Mouse (Mus musculus) forebrain, postnatal 0 days (tissue): ENCODE results near the gene Hectd4. TPM values are rescaled to one million over a fixed set of nuclear protein-coding genes. Genes with fewer than 3 reads are reported as not detected.

Experiments used
- ATAC-seq: fragments of 200-750 bp; cut with Nextera tagmentation; 2 replicates; pipeline ENCODE4 v1.8.0; 2017; ENCODE audit warnings: mild to moderate bottlenecking, moderate library complexity
- DNase-seq: peaks from one replicate; pipeline ENCODE4 v3.0.0-alpha.2; 2015
- H3K27ac ChIP-seq: fragments of 300-500 bp; sonication (generic); 2 replicates; pipeline ENCODE4 v1.5.1; 2014; ENCODE audit warnings: low read depth, mild to moderate bottlenecking, antibody characterized with exemption, low read length, moderate library complexity, mixed read lengths
- H3K27me3 ChIP-seq: fragments of 300-500 bp; sonication (generic); 2 replicates; pipeline ENCODE4 v1.6.1; 2014; ENCODE audit warnings: mild to moderate bottlenecking, low read length, mixed read lengths; ENCODE audit not compliant: insufficient read depth
- H3K36me3 ChIP-seq: fragments of 300-500 bp; sonication (generic); 2 replicates; pipeline ENCODE4 v1.6.1; 2014; ENCODE audit warnings: mild to moderate bottlenecking, moderate library complexity; ENCODE audit not compliant: insufficient read depth
- H3K4me1 ChIP-seq: fragments of 300-500 bp; sonication (generic); 2 replicates; pipeline ENCODE4 v1.6.1; 2014; ENCODE audit warnings: antibody characterized with exemption; ENCODE audit not compliant: insufficient read depth
- H3K4me2 ChIP-seq: fragments of 300-500 bp; sonication (generic); 2 replicates; pipeline ENCODE4 v1.6.1; 2014; ENCODE audit warnings: low read depth, mild to moderate bottlenecking, moderate library complexity
- H3K4me3 ChIP-seq: fragments of 300-500 bp; sonication (generic); 2 replicates; pipeline ENCODE4 v1.5.1; 2014; ENCODE audit warnings: low read depth, low read length, mixed read lengths
- H3K9ac ChIP-seq: fragments of 300-500 bp; sonication (generic); 2 replicates; pipeline ENCODE4 v1.6.1; 2014; ENCODE audit warnings: mild to moderate bottlenecking
- H3K9me3 ChIP-seq: fragments of 300-500 bp; sonication (generic); 2 replicates; pipeline ENCODE4 v1.6.1; 2016; ENCODE audit warnings: low read length
- CTCF ChIP-seq: sonication (generic); IDR thresholded peaks from 2 replicates; pipeline ENCODE4 v1.5.1; 2016; ENCODE audit warnings: antibody characterized with exemption, control low read depth, low read depth
- WGBS: fragments of 180-500 bp; shearing (Covaris S2); extraction: QIAGEN DNeasy Blood & Tissue Kit; methylation state at CpG from one replicate; pipeline ENCODE4 v1.1.7; 2014; 5-methylcytosine and 5-hydroxymethylcytosine counted together
- polyA plus RNA-seq: library from polyadenylated mRNA; unstranded; fragments of >200 nt; fragmentation: Nextera tagmentation; extraction: Ambion mirVana; gene quantifications from 2 replicates; pipeline ENCODE4 v1.2.1, GENCODE M21; 2015
- total RNA-seq: library from RNA; depleted of rRNA; stranded (reverse); fragments of >200 nt; gene quantifications from 2 replicates; pipeline ENCODE4 v1.2.3, GENCODE M21; 2014

Gene Hectd4
- total and polyA plus RNA-seq, 2 experiments from 2014 or later, result 14.0 to 107 TPM

- Histone ChIP-seq H3K27me3 (no peaks in the 10 kb centered on the region), H3K9me3 (no peaks in the 10 kb centered on the region), H3K36me3 (peaks cover 97% of the 10 kb centered on the region), H3K4me3 (no peak overlapping the region), H3K27ac (no peak overlapping the region), H3K4me1 (no peaks in the 10 kb centered on the region), H3K9ac (no peak overlapping the region), H3K4me2 (no peak overlapping the region)
- 73% methylated on average over 7 of the region's 7 CpGs for WGBS
- ATAC-seq, result no peak
- no peak for DNase-seq
- TF ChIP-seq CTCF, result no peak
Measured at GRCm38 (mm10) chr5:121340965-121341473, 121.0 kb downstream of the Hectd4 start.

DNA sequence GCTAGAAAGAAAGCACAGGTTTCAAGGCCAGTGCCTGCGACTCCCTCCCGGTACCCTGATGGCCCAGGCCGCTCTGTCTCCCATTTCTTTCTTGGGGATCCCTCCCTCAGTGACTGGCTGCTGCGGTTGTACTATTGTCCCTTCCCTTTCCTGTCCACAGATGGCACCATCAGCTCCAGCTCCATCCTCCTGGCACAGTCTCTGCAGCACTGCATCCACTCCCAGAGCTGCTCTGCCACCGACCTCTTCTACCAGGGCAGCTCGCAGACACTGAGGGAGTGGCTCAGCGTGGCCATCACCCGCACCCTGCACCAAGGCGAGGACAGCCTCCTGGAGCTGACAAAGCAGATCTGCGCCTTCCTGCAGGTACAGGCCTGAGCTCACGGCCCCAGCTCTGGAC is 122.5 kb downstream of the Hectd4 start:
- no peak for ATAC-seq
- Histone ChIP-seq H3K9me3 (no peaks in the 10 kb centered on the region), H3K36me3 (peaks cover 94% of the 10 kb centered on the region), H3K27ac (no peak overlapping the region), H3K4me3 (no peak overlapping the region), H3K4me2 (no peak overlapping the region), H3K27me3 (no peaks in the 10 kb centered on the region), H3K9ac (no peak overlapping the region), H3K4me1 (no peaks in the 10 kb centered on the region)
- DNase-seq, result no peak
- 92% methylated on average over 11 of the region's 11 CpGs for WGBS
- no peak for TF ChIP-seq CTCF

GRCm38 (mm10) chr5:121343997-121344396 is 124.0 kb downstream of the Hectd4 start:
- no peak for ATAC-seq
- H3K9ac ChIP-seq, result no peak overlapping the region
- no peaks in the 10 kb centered on the region for H3K27me3 ChIP-seq
- H3K9me3 ChIP-seq, result no peaks in the 10 kb centered on the region
- no peak overlapping the region for H3K4me3 ChIP-seq
- 96% methylated on average over 8 of the region's 8 CpGs for WGBS
- TF ChIP-seq CTCF, result no peak
- peaks cover 93% of the 10 kb centered on the region for H3K36me3 ChIP-seq
- no peak overlapping the region for H3K27ac ChIP-seq
- no peak overlapping the region for H3K4me2 ChIP-seq
- no peak for DNase-seq
- no peaks in the 10 kb centered on the region for H3K4me1 ChIP-seq

- no peaks in the 10 kb centered on the region for H3K9me3 ChIP-seq
- no peaks in the 10 kb centered on the region for H3K27me3 ChIP-seq
- no peak for TF ChIP-seq CTCF
- H3K27ac ChIP-seq, result no peak overlapping the region
- H3K9ac ChIP-seq, result no peak overlapping the region
- H3K4me1 ChIP-seq, result no peaks in the 10 kb centered on the region
- H3K4me3 ChIP-seq, result no peak overlapping the region
- no peak for DNase-seq
- H3K4me2 ChIP-seq, result no peak overlapping the region
- peaks cover 96% of the 10 kb centered on the region for H3K36me3 ChIP-seq
- no peak for ATAC-seq
- 84% methylated on average over 9 of the region's 9 CpGs for WGBS
Measured at GRCm38 (mm10) chr5:121359229-121359628, 139.2 kb downstream of the Hectd4 start.

- Histone ChIP-seq H3K36me3 (peaks cover 97% of the 10 kb centered on the region), H3K4me1 (no peaks in the 10 kb centered on the region), H3K27me3 (no peaks in the 10 kb centered on the region), H3K4me3 (no peak overlapping the region), H3K9me3 (no peaks in the 10 kb centered on the region), H3K4me2 (no peak overlapping the region), H3K9ac (no peak overlapping the region), H3K27ac (no peak overlapping the region)
- 90% methylated on average over 5 of the region's 5 CpGs for WGBS
- TF ChIP-seq CTCF, result no peak
- no peak for DNase-seq
- ATAC-seq, result no peak
Measured at GRCm38 (mm10) chr5:121361696-121362095, 141.7 kb downstream of the Hectd4 start.

- Histone ChIP-seq H3K27me3 (no peaks in the 10 kb centered on the region), H3K4me3 (no peak overlapping the region), H3K4me1 (no peaks in the 10 kb centered on the region), H3K4me2 (no peak overlapping the region), H3K9me3 (no peaks in the 10 kb centered on the region), H3K9ac (no peak overlapping the region), H3K36me3 (peaks cover 95% of the 10 kb centered on the region), H3K27ac (no peak overlapping the region)
- 92% methylated on average over 7 of the region's 7 CpGs for WGBS
- ATAC-seq, result no peak
- no peak for DNase-seq
- TF ChIP-seq CTCF, result no peak
Measured at GRCm38 (mm10) chr5:121363441-121363840, 143.4 kb downstream of the Hectd4 start.

DNA sequence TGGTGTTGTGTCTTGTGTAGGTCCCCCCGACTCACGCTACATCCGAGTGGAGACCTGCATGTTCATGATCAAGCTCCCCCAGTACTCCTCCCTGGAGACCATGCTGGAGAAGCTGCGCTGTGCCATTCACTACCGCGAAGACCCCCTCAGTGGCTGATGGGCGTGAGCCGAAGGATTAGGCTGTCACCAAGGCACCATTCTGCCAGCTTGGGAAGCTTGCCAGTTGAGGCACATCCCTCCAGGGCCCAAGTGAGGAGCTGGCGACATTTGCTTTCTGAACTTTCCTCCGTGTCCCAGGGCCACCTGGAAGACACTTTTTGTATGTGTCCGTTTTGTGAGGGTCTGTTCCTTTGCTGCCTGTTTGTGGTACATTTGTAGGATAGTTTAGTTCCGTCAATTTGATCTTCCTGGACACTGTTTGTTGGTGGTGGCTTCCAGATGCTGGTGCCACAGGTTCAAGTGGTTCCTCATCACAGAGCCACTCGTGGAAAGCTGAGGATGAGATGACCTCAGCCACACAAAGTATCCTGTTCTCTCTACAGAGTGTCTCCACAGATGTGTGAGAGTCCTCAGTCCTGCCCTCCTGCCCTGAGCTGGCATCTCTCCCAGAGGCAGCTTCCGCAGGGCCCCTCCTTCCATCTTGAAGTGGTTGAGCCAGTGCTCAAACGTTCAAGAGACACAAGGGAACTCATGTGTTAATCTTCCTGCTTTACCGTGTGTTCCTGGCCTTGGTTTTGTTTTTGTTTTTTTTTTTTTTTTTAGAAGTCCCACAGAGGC is 146.6 kb downstream of the Hectd4 start:
- DNase-seq, result no peak
- Histone ChIP-seq H3K27ac (no peak overlapping the region), H3K36me3 (peaks cover 82% of the 10 kb centered on the region), H3K9me3 (no peaks in the 10 kb centered on the region), H3K9ac (no peak overlapping the region), H3K27me3 (no peaks in the 10 kb centered on the region), H3K4me1 (no peaks in the 10 kb centered on the region), H3K4me2 (no peak overlapping the region), H3K4me3 (no peak overlapping the region)
- TF ChIP-seq CTCF, result no peak
- no peak for ATAC-seq
- 62% methylated on average over 16 of the region's 16 CpGs for WGBS
